Mouse (Mus musculus) testis, postnatal 14 days (tissue): ENCODE results near the gene Ankrd50.

Experiments
- DNase-seq: peaks from one replicate; pipeline ENCODE4 v3.0.0; 2021; ENCODE audit warnings: low spot score

Gene Ankrd50

GRCm38 (mm10) chr3:38466139-38466538 is 18.5 kb downstream of the Ankrd50 start:
- no peak for DNase-seq

GRCm38 (mm10) chr3:38463149-38463548 is 21.5 kb downstream of the Ankrd50 start:
- DNase-seq, result no peak

GRCm38 (mm10) chr3:38461742-38462141 is 22.9 kb downstream of the Ankrd50 start:
- DNase-seq, result no peak

- no peak for DNase-seq
Observed at GRCm38 (mm10) chr3:38460250-38460624, 24.4 kb downstream of the Ankrd50 start.

GRCm38 (mm10) chr3:38459507-38460249 is 25.0 kb downstream of the Ankrd50 start:
- DNase-seq, result no peak

- DNase-seq, result no peak
Observed at GRCm38 (mm10) chr3:38457041-38457440, 27.6 kb downstream of the Ankrd50 start.

- no peak for DNase-seq
Observed at GRCm38 (mm10) chr3:38452199-38452598, 32.4 kb downstream of the Ankrd50 start.

GRCm38 (mm10) chr3:38446586-38446985 is 38.1 kb downstream of the Ankrd50 start:
- no peak for DNase-seq

- DNase-seq, result no peak
Observed at GRCm38 (mm10) chr3:38443875-38444274, 40.8 kb downstream of the Ankrd50 start.

GRCm38 (mm10) chr3:38440564-38440991 is 44.1 kb downstream of the Ankrd50 start:
- no peak for DNase-seq

GRCm38 (mm10) chr3:38436596-38436995 is 48.0 kb downstream of the Ankrd50 start:
- DNase-seq, result no peak

- no peak for DNase-seq
Observed at GRCm38 (mm10) chr3:38435828-38436227, 48.8 kb downstream of the Ankrd50 start.

- no peak for DNase-seq
Observed at GRCm38 (mm10) chr3:38434486-38434885, 50.2 kb downstream of the Ankrd50 start.

- no peak for DNase-seq
Observed at GRCm38 (mm10) chr3:38433495-38434464, 50.9 kb downstream of the Ankrd50 start.

GRCm38 (mm10) chr3:38431461-38431860 is 53.2 kb downstream of the Ankrd50 start:
- DNase-seq, result no peak

GRCm38 (mm10) chr3:38431042-38431441 is 53.6 kb downstream of the Ankrd50 start:
- no peak for DNase-seq

- DNase-seq, result no peak
Observed at GRCm38 (mm10) chr3:38427200-38427599, 57.4 kb downstream of the Ankrd50 start.

- DNase-seq, result no peak
Observed at GRCm38 (mm10) chr3:38423966-38424365, 60.7 kb downstream of the Ankrd50 start.

- no peak for DNase-seq
Observed at GRCm38 (mm10) chr3:38419896-38420295, 64.7 kb downstream of the Ankrd50 start.

- DNase-seq, result no peak
Observed at GRCm38 (mm10) chr3:38415292-38415930, 69.2 kb downstream of the Ankrd50 start.
